Mouse (Mus musculus): ENCODE measurements around the gene Gm42906.

Gene Gm42906

GRCm38 (mm10) chr5:151151549-151151948, 276.4 kb downstream of the Gm42906 start:
- DNase-seq (ENCODE audit: low read depth, low spot score) = peak; percentile 49

- DNase-seq (ENCODE audit: low read depth, low spot score) = no peak
These were observed 278.5 kb downstream of the Gm42906 start for GRCm38 (mm10) chr5:151149509-151149908.

- DNase-seq (ENCODE audit: low read depth, low spot score) = no peak
These were observed 279.9 kb downstream of the Gm42906 start for GRCm38 (mm10) chr5:151148079-151148478.

- no peak for DNase-seq (ENCODE audit: low read depth, low spot score)
These were observed 282.2 kb downstream of the Gm42906 start for GRCm38 (mm10) chr5:151145807-151146206.

- no peak for DNase-seq (ENCODE audit: low read depth, low spot score)
These were observed 284.0 kb downstream of the Gm42906 start for GRCm38 (mm10) chr5:151143955-151144354.

GRCm38 (mm10) chr5:151142671-151143601, 285.0 kb downstream of the Gm42906 start:
- DNase-seq (ENCODE audit: low read depth, low spot score) = no peak

- DNase-seq (ENCODE audit: low read depth, low spot score) = peak; percentile 13
These were observed 285.7 kb downstream of the Gm42906 start for GRCm38 (mm10) chr5:151142241-151142640.

- DNase-seq (ENCODE audit: low read depth, low spot score) = no peak
These were observed 290.1 kb downstream of the Gm42906 start for GRCm38 (mm10) chr5:151137901-151138300.

GRCm38 (mm10) chr5:151137311-151137710, 290.7 kb downstream of the Gm42906 start:
- no peak for DNase-seq (ENCODE audit: low read depth, low spot score)

GRCm38 (mm10) chr5:151135965-151136364, 292.0 kb downstream of the Gm42906 start:
- DNase-seq (ENCODE audit: low read depth, low spot score) = no peak

GRCm38 (mm10) chr5:151135078-151135826, 292.7 kb downstream of the Gm42906 start:
- DNase-seq (ENCODE audit: low read depth, low spot score) = no peak

- DNase-seq (ENCODE audit: low read depth, low spot score) = no peak
These were observed 293.8 kb downstream of the Gm42906 start for GRCm38 (mm10) chr5:151134202-151134601.

- DNase-seq (ENCODE audit: low read depth, low spot score) = no peak
These were observed 294.2 kb downstream of the Gm42906 start for GRCm38 (mm10) chr5:151133744-151134143.

- DNase-seq (ENCODE audit: low read depth, low spot score) = no peak
These were observed 298.2 kb downstream of the Gm42906 start for GRCm38 (mm10) chr5:151129762-151130161.

- DNase-seq (ENCODE audit: low read depth, low spot score) = no peak
These were observed 300.7 kb downstream of the Gm42906 start for GRCm38 (mm10) chr5:151127298-151127717.

- no peak for DNase-seq (ENCODE audit: low read depth, low spot score)
These were observed 301.4 kb downstream of the Gm42906 start for GRCm38 (mm10) chr5:151126608-151127005.

- no peak for DNase-seq (ENCODE audit: low read depth, low spot score)
These were observed 301.9 kb downstream of the Gm42906 start for GRCm38 (mm10) chr5:151125985-151126607.

GRCm38 (mm10) chr5:151117846-151118245, 310.1 kb downstream of the Gm42906 start:
- DNase-seq (ENCODE audit: low read depth, low spot score) = no peak

- DNase-seq (ENCODE audit: low read depth, low spot score) = no peak
These were observed 311.6 kb downstream of the Gm42906 start for GRCm38 (mm10) chr5:151116192-151116887.

GRCm38 (mm10) chr5:151112743-151113142, 315.2 kb downstream of the Gm42906 start:
- DNase-seq (ENCODE audit: low read depth, low spot score) = no peak

- DNase-seq (ENCODE audit: low read depth, low spot score) = no peak
These were observed 316.7 kb downstream of the Gm42906 start for GRCm38 (mm10) chr5:151111080-151111871.
